Mouse (Mus musculus) MEL (cell line): Measurements from ENCODE around the gene Xrcc1. TPM values are rescaled to one million over a fixed set of nuclear protein-coding genes. Genes with fewer than 3 reads are reported as not detected.

Source experiments
- DNase-seq: peaks from one replicate; pipeline ENCODE4 v3.0.0; 2011; ENCODE audit warnings: low read depth, low spot score
- H3K27ac ChIP-seq: 2 replicates; pipeline ENCODE4 v1.5.1; 2012; ENCODE audit warnings: low read depth, mild to moderate bottlenecking, control low read depth, low read length, moderate library complexity; ENCODE audit not compliant: control insufficient read depth
- H3K27me3 ChIP-seq, 2 experiments: fragments of 150-350 bp in 1 of 2; sonication (generic) in 1 of 2; 2 replicates each; pipeline ENCODE4 v1.6.1; 2012; ENCODE audit warnings: low read length in 2 of 2, mild to moderate bottlenecking in 2 of 2, improper control_type of control experiment in 1 of 2, moderate library complexity in 1 of 2; ENCODE audit not compliant: insufficient read depth in 2 of 2, control insufficient read depth in 1 of 2
- H3K36me3 ChIP-seq, 2 experiments: 2 replicates each; pipeline ENCODE4 v1.6.1; 2012 to 2014; ENCODE audit warnings: low read length in 2 of 2, improper control_type of control experiment in 1 of 2, inconsistent platforms in 1 of 2, mild to moderate bottlenecking in 1 of 2; ENCODE audit not compliant: insufficient read depth in 2 of 2, control insufficient read depth in 1 of 2
- H3K4me1 ChIP-seq, 2 experiments: fragments of 150-350 bp in 1 of 2; sonication (generic) in 1 of 2; 2 replicates each; pipeline ENCODE4 v1.6.1; 2012; ENCODE audit warnings: low read length in 2 of 2, improper control_type of control experiment in 1 of 2, mild to moderate bottlenecking in 1 of 2; ENCODE audit not compliant: insufficient read depth in 2 of 2, control insufficient read depth in 1 of 2
- H3K4me3 ChIP-seq, 2 experiments: fragments of 150-350 bp in 1 of 2; sonication (generic) in 1 of 2; 2 replicates each; pipeline ENCODE4 v1.5.1; 2012; ENCODE audit warnings: low read depth in 2 of 2, low read length in 2 of 2, mild to moderate bottlenecking in 2 of 2, moderate library complexity in 2 of 2, control low read depth in 1 of 2, improper control_type of control experiment in 1 of 2; ENCODE audit not compliant: control insufficient read depth in 1 of 2, insufficient read depth in 1 of 2
- H3K79me2 ChIP-seq: 2 replicates; pipeline ENCODE4 v1.6.1; 2012; ENCODE audit warnings: mild to moderate bottlenecking, low read length, moderate library complexity; ENCODE audit not compliant: control insufficient read depth, poor library complexity, insufficient read depth
- H3K9ac ChIP-seq: 2 replicates; pipeline ENCODE4 v1.6.1; 2012; ENCODE audit warnings: low read depth, mild to moderate bottlenecking, control low read depth, low read length, moderate library complexity; ENCODE audit not compliant: control insufficient read depth, poor library complexity, severe bottlenecking
- H3K9me3 ChIP-seq: fragments of 150-350 bp; sonication (generic); replicated peaks from 2 replicates; pipeline ENCODE4 v1.6.1; 2012; ENCODE audit warnings: mild to moderate bottlenecking, low read length, improper control_type of control experiment, moderate library complexity; ENCODE audit not compliant: insufficient read depth
- CHD1 ChIP-seq: IDR thresholded peaks from 2 replicates; pipeline ENCODE4 v1.6.1; 2012; ENCODE audit warnings: low read depth, mild to moderate bottlenecking, inconsistent platforms, low read length, improper control_type of control experiment
- CTCF ChIP-seq, 3 experiments: IDR thresholded peaks in 2 of 3; conservative IDR thresholded peaks in 1 of 3; 2 replicates each; pipeline ENCODE4 v1.5.1; 2011 to 2012; ENCODE audit warnings: low read length in 3 of 3, low read depth in 2 of 3, mild to moderate bottlenecking in 2 of 3, improper control_type of control experiment in 1 of 3, inconsistent platforms in 1 of 3, mixed read lengths in 1 of 3, moderate library complexity in 1 of 3; ENCODE audit not compliant: control insufficient read depth in 1 of 3, insufficient read depth in 1 of 3, poor library complexity in 1 of 3, severe bottlenecking in 1 of 3
- E2F4 ChIP-seq: IDR thresholded peaks from 2 replicates; pipeline ENCODE4 v1.6.1; 2011; ENCODE audit warnings: low read depth, low read length, improper control_type of control experiment, borderline replicate concordance
- HCFC1 ChIP-seq: IDR thresholded peaks from 2 replicates; pipeline ENCODE4 v1.6.1; 2012; ENCODE audit warnings: low read depth, mild to moderate bottlenecking, inconsistent platforms, low read length, improper control_type of control experiment, moderate library complexity
- RAD21 ChIP-seq: IDR thresholded peaks from 2 replicates; pipeline ENCODE4 v1.6.1; 2011; ENCODE audit warnings: mild to moderate bottlenecking, low read depth, low read length, improper control_type of control experiment
- SMC3 ChIP-seq: IDR thresholded peaks from 2 replicates; pipeline ENCODE4 v1.6.1; 2011; ENCODE audit warnings: low read depth, low read length, improper control_type of control experiment
- polyA plus RNA-seq, 2 experiments: library from polyadenylated mRNA; stranded (reverse) in 1 of 2; unstranded in 1 of 2; fragments of >175 nt in 1 of 2; fragments of >200 nt in 1 of 2; gene quantifications; 2 replicates each; pipeline versions ENCODE4 v1.2.1 to v1.2.4; 2012; ENCODE audit warnings: low replicate concordance in 2 of 2, low read depth in 1 of 2; ENCODE audit not compliant: insufficient read length in 2 of 2, insufficient read depth in 1 of 2, missing spikeins in 1 of 2
- total RNA-seq: library from RNA; depleted of rRNA; stranded (reverse); fragments of 300-350 nt; gene quantifications from 2 replicates; pipeline ENCODE4 v1.2.3, GENCODE M21; 2012; rRNA removed

The Xrcc1 gene
- total and polyA plus RNA-seq, 3 experiments: 97.4 to 574 (median 101) TPM

DNA sequence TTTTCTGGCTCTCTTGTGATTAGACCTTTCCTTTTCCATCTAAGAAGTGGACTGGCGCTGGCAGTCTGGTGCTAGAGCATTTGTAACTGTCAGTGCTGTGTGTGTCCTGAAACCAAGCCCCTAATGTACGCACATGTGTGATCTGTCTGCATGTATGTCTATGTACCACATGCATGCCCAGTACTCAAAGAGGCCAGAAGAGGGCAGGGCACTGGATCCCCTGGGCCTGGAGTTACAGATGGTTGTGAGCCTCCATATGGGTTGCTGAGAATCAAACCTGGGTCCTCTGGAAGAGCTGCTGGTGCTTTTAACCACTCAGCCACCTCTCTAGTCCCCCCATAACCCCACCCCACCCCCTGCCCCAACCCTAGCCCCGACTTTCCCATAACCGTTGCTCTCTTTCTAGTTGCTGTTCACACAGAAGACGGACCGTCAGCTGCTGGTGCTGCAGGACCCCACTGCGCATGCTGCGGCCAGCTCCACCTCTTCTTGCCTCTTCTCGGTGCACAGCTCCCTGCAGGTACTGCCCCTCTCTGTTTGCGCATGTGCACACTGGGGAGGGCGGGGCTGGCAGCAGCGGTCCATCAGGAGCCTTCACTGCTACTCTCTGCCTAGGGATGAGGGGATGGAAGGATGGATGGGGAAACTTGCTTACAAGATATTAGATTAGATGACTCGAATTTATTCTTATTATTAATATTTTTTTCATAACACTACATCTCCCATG lies 73.7 kb downstream of the Xrcc1 start:
- TF ChIP-seq CTCF (IDR thresholded peaks at IDR 0.05 in 2 of 3, conservative IDR thresholded peaks at IDR 0.05 in 1 of 3; ENCODE audit: control insufficient read depth in 1 of 3, insufficient read depth in 1 of 3, low read depth in 2 of 3, low read length in 3 of 3, poor library complexity in 1 of 3, severe bottlenecking in 1 of 3) (peak; percentile 20 to 27 (median 22); a peak in 2 of 6 replicates), HCFC1 (no peak)
- TF ChIP-seq, all 39 proteins: peak for 1
- Histone ChIP-seq H3K27me3 (no peaks in the 10 kb centered on the region), H3K4me1 (peaks cover 0 to 27% of the 10 kb centered on the region in 2 experiments; a peak in 2 of 4 replicates), H3K27ac (no peak overlapping the region), H3K9me3 (no peaks in the 10 kb centered on the region), H3K36me3 (peaks cover 1 to 17% of the 10 kb centered on the region in 2 experiments), H3K9ac (no peak overlapping the region), H3K4me3 (no peak overlapping the region), H3K79me2 (no peaks in the 10 kb centered on the region)
- DNase-seq: no peak

DNA sequence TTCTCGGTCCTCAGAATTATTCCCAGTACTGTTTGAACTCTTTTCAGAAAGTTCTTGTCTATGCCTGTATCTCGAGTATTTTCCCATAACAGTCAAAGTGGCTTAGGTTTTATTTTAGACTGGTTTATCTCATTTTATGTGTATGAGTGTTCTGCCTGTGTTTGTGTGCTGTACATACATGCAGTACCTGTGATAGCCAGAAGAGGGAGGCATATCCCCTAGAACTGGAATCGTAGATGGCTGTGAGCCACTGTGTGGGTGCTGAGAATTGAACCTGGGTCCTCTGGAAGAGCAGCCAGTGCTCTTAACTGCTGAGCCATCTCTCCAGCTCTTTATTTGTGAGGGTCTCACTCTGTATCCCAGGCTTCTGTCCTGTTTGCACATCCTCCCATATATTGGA lies 75.1 kb downstream of the Xrcc1 start:
- DNase-seq: peak; percentile 54
- no peaks in the 10 kb centered on the region for H3K79me2 ChIP-seq
- no peaks in the 10 kb centered on the region for H3K27me3 ChIP-seq
- H3K4me1 ChIP-seq: peaks cover 0 to 20% of the 10 kb centered on the region in 2 experiments; a peak in 2 of 4 replicates
- H3K9ac ChIP-seq: no peak overlapping the region
- peaks cover 1 to 15% of the 10 kb centered on the region in 2 experiments for H3K36me3 ChIP-seq
- no peak overlapping the region for H3K27ac ChIP-seq
- TF ChIP-seq E2F4 (no peak), CTCF (IDR thresholded peaks at IDR 0.05 in 2 of 3, conservative IDR thresholded peaks at IDR 0.05 in 1 of 3; ENCODE audit: control insufficient read depth in 1 of 3, insufficient read depth in 1 of 3, low read depth in 2 of 3, low read length in 3 of 3, poor library complexity in 1 of 3, severe bottlenecking in 1 of 3) (peak; percentile 32 to 74 (median 56); a peak in 5 of 6 replicates), RAD21 (peak; percentile 33), CHD1 (no peak), SMC3 (peak; percentile 28; the same call in 1 of the 2 replicates)
- no peaks in the 10 kb centered on the region for H3K9me3 ChIP-seq
- no peak overlapping the region for H3K4me3 ChIP-seq

DNA sequence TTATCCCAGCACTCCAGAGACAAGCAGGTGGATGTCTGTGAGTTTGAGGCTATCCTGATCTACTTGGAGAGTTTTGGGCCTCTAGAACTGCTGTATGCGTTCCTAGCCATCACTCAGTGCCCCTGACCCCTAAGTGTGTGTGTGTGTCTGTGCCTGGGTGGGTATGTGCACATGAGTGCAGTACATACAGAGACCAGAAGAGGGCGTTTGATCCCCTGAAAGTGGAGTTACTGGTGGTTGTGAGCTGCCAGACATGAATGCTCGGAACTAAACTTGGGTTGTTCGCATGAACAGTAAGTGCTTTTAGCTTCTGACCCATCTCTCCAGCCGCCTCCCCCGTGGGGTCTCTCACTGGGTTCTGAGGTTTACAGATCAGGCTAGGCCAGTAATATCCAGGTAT lies 76.9 kb downstream of the Xrcc1 start:
- TF ChIP-seq RAD21 (no peak), CTCF (IDR thresholded peaks at IDR 0.05 in 2 of 3, conservative IDR thresholded peaks at IDR 0.05 in 1 of 3; ENCODE audit: control insufficient read depth in 1 of 3, insufficient read depth in 1 of 3, low read depth in 2 of 3, low read length in 3 of 3, poor library complexity in 1 of 3, severe bottlenecking in 1 of 3) (peak in 2 of 3 experiments; percentile 11 to 31; a peak in 2 of 6 replicates)
- Histone ChIP-seq H3K4me3 (no peak overlapping the region), H3K4me1 (peaks cover 0 to 5% of the 10 kb centered on the region in 2 experiments; a peak in 2 of 4 replicates), H3K79me2 (no peaks in the 10 kb centered on the region), H3K9ac (no peak overlapping the region), H3K27ac (no peak overlapping the region), H3K9me3 (no peaks in the 10 kb centered on the region), H3K36me3 (peaks cover 1 to 8% of the 10 kb centered on the region in 2 experiments), H3K27me3 (no peaks in the 10 kb centered on the region)
- DNase-seq: no peak

Other genes with a start within 250 kb of the Xrcc1 start
- gene Zfp61, start 245.1 kb upstream of the Xrcc1 start, total RNA-seq: 9.2 and 9.9 TPM in 2 replicates
- gene Zfp61, start 245.1 kb upstream of the Xrcc1 start, polyA plus RNA-seq: 10 to 100 TPM in 1 of 2 experiments, not detected in 1; 15.3 TPM
- gene Zfp94, start 229.6 kb upstream of the Xrcc1 start, total RNA-seq: 5.9 and 6.9 TPM in 2 replicates
- 1 to 10 TPM in 1 of 2 experiments, not detected in 1; 5.9 TPM for gene Zfp94, start 229.6 kb upstream of the Xrcc1 start, polyA plus RNA-seq
- gene Tescl, start 212.4 kb upstream of the Xrcc1 start, total RNA-seq: not detected in 2 replicates
- not detected for gene Tescl, start 212.4 kb upstream of the Xrcc1 start, polyA plus RNA-seq
- not detected in 2 replicates for gene Lypd5, start 197.1 kb upstream of the Xrcc1 start, total RNA-seq
- gene Lypd5, start 197.1 kb upstream of the Xrcc1 start, polyA plus RNA-seq: not detected
- 175 and 256 TPM in 2 replicates for gene Kcnn4, start 176.0 kb upstream of the Xrcc1 start, total RNA-seq
- 100 to 1,000 TPM in 1 of 2 experiments, not detected in 1; 188 TPM for gene Kcnn4, start 176.0 kb upstream of the Xrcc1 start, polyA plus RNA-seq
- gene Smg9, start 146.7 kb upstream of the Xrcc1 start, total RNA-seq: 47.5 and 54.6 TPM in 2 replicates
- gene Smg9, start 146.7 kb upstream of the Xrcc1 start, polyA plus RNA-seq: 10 to 100 TPM in 1 of 2 experiments, not detected in 1; 95.3 TPM
- gene Irgc1, start 94.0 kb upstream of the Xrcc1 start, total RNA-seq: not detected in 2 replicates
- gene Irgc1, start 94.0 kb upstream of the Xrcc1 start, polyA plus RNA-seq: not detected
- gene Plaur, start 83.8 kb upstream of the Xrcc1 start, total RNA-seq: 8.0 and 9.7 TPM in 2 replicates
- 1 to 10 TPM in 1 of 2 experiments, not detected in 1; 8.6 TPM for gene Plaur, start 83.8 kb upstream of the Xrcc1 start, polyA plus RNA-seq
- 0.12 and 0.16 TPM in 2 replicates for gene Cadm4, start 64.3 kb upstream of the Xrcc1 start, total RNA-seq
- under 1 TPM in 1 of 2 experiments, not detected in 1; 0.38 TPM for gene Cadm4, start 64.3 kb upstream of the Xrcc1 start, polyA plus RNA-seq
- gene Zfp428, start 39.3 kb upstream of the Xrcc1 start, total RNA-seq: 10.3 and 12.4 TPM in 2 replicates
- 10 to 100 TPM in 1 of 2 experiments, not detected in 1; 16.4 TPM for gene Zfp428, start 39.3 kb upstream of the Xrcc1 start, polyA plus RNA-seq
- not detected in 2 replicates for gene AC161166.1, start 33.8 kb upstream of the Xrcc1 start, total RNA-seq
- gene AC161166.1, start 33.8 kb upstream of the Xrcc1 start, polyA plus RNA-seq: under 1 TPM in 1 of 2 experiments, not detected in 1; 0.13 TPM
- gene Irgq, start 15.6 kb upstream of the Xrcc1 start, total RNA-seq: 3.6 and 4.7 TPM in 2 replicates
- 1 to 10 TPM in 1 of 2 experiments, not detected in 1; 5.8 TPM for gene Irgq, start 15.6 kb upstream of the Xrcc1 start, polyA plus RNA-seq
- gene Pinlyp, start 171 bp upstream of the Xrcc1 start, total RNA-seq: not detected in 2 replicates
- gene Pinlyp, start 171 bp upstream of the Xrcc1 start, polyA plus RNA-seq: not detected
- 17.8 and 21.0 TPM in 2 replicates for gene Ethe1, start 41.3 kb downstream of the Xrcc1 start, total RNA-seq
- gene Ethe1, start 41.3 kb downstream of the Xrcc1 start, polyA plus RNA-seq: 10 to 100 TPM in 1 of 2 experiments, not detected in 1; 33.3 TPM
- 0.26 and 0.58 TPM in 2 replicates for gene Zfp575, start 41.4 kb downstream of the Xrcc1 start, total RNA-seq
- gene Zfp575, start 41.4 kb downstream of the Xrcc1 start, polyA plus RNA-seq: under 1 TPM in 1 of 2 experiments, not detected in 1; 0.50 TPM
- gene Phldb3, start 64.5 kb downstream of the Xrcc1 start, total RNA-seq: 6.0 and 6.4 TPM in 2 replicates
- gene Phldb3, start 64.5 kb downstream of the Xrcc1 start, polyA plus RNA-seq: 10 to 100 TPM in 1 of 2 experiments, not detected in 1; 10.8 TPM
- gene Lypd3, start 90.3 kb downstream of the Xrcc1 start, total RNA-seq: not detected in 2 replicates
- gene Lypd3, start 90.3 kb downstream of the Xrcc1 start, polyA plus RNA-seq: not detected
- 0.15 TPM in 1 of 2 replicates, not detected in the other for gene Tex101, start 130.4 kb downstream of the Xrcc1 start, total RNA-seq
- gene Tex101, start 130.4 kb downstream of the Xrcc1 start, polyA plus RNA-seq: under 1 TPM in 1 of 2 experiments, not detected in 1; 0.08 TPM
- not detected in 2 replicates for gene BC049730, start 163.0 kb downstream of the Xrcc1 start, total RNA-seq
- gene BC049730, start 163.0 kb downstream of the Xrcc1 start, polyA plus RNA-seq: not detected
- not detected in 2 replicates for gene Gm4763, start 180.6 kb downstream of the Xrcc1 start, total RNA-seq
- not detected for gene Gm4763, start 180.6 kb downstream of the Xrcc1 start, polyA plus RNA-seq
- gene Cd177, start 214.0 kb downstream of the Xrcc1 start, total RNA-seq: not detected in 2 replicates
- gene Cd177, start 214.0 kb downstream of the Xrcc1 start, polyA plus RNA-seq: under 1 TPM in 1 of 2 experiments, not detected in 1; 0.11 TPM
- gene Ceacam10, start 230.9 kb downstream of the Xrcc1 start, total RNA-seq: not detected in 2 replicates
- under 1 TPM in 1 of 2 experiments, not detected in 1; 0.19 TPM for gene Ceacam10, start 230.9 kb downstream of the Xrcc1 start, polyA plus RNA-seq